34 mouse cellular contexts compared by ENCODE assay signal in genomic region chr1:173196359-173196758, GRCm38 (mm10). TPM values are rescaled to one million over a fixed set of nuclear protein-coding genes. Genes with fewer than 3 reads are reported as not detected.
DNase-seq lines count a peak whose midpoint lies in the region; ATAC-seq and TF ChIP-seq lines count a peak whose summit lies in the region.
"Had no signal": no experiment of that assay in that cellular context is flagged by ENCODE, and none has a peak within 500 bp of the region (broad histone marks: within the 10 kb centered on the region; RNA-seq: fewer than 3 reads in every experiment).

No protein-coding gene starts in this region.

- DNase-seq in 416B (ENCODE audit: low read depth) (peak; percentile 3), CH12.LX (ENCODE audit: extremely low read depth) (peak; percentile 24), R1 (ENCODE audit: low read depth, low spot score) (peak; percentile 3), adipocyte (ENCODE audit: low spot score) (no peak)
- no peak for DNase-seq in natural killer cell, adult 2 months (ENCODE audit: low spot score in 2 of 2)
- DNase-seq: adrenal gland, postnatal 10 days; adrenal gland, postnatal 36 days; cerebellum, adult 11 months; cerebellum, adult 2 months; cerebellum, postnatal 14 days; gastrocnemius, postnatal 10 days; gastrocnemius, postnatal 36 days; heart, adult 2 months; heart, postnatal 14 days; heart, postnatal 4 days; kidney, adult 18-20 months had no signal

- H3K36me3 ChIP-seq in CH12.LX (replicated peaks in 1 of 2; ENCODE audit: control insufficient read depth in 1 of 2, insufficient read depth in 1 of 2, low read length in 1 of 2), result no peaks in the 10 kb centered on the region
- H3K36me3 ChIP-seq in hindbrain, embryonic 13.5 days, result no peaks in the 10 kb centered on the region
- H3K36me3 ChIP-seq: forebrain, embryonic 10.5 days; heart, embryonic 10.5 days; heart, embryonic 13.5 days; hindbrain, embryonic 15.5 days had no signal

- H3K27ac ChIP-seq in CH12.LX (ENCODE audit: insufficient read depth, low read depth), result no peak overlapping the region
- no peak overlapping the region for H3K27ac ChIP-seq in hindbrain, embryonic 13.5 days
- H3K27ac ChIP-seq: forebrain, embryonic 10.5 days; forebrain, embryonic 13.5 days; heart, adult 2 months; heart, embryonic 10.5 days; heart, embryonic 13.5 days; hindbrain, embryonic 15.5 days had no signal

- no peak for TF ChIP-seq EP300 in CH12.LX (IDR thresholded peaks at IDR 0.05; ENCODE audit: low read length)

- H3K9ac ChIP-seq in CH12.LX (ENCODE audit: insufficient read depth, low read depth), result no peak overlapping the region
- no peak overlapping the region for H3K9ac ChIP-seq in hindbrain, embryonic 13.5 days
- H3K9ac ChIP-seq: forebrain, embryonic 13.5 days; heart, embryonic 13.5 days; hindbrain, embryonic 15.5 days had no signal

- dilution Hi-C loops in CH12.LX (cut with MboI; ENCODE audit: extremely low pct_ligation_motif_present, extremely low pct_unique_long_range_greater_than_20kb, low sequenced_read_pairs), result no loop called here

- no peak overlapping the region for H3K4me2 ChIP-seq in CH12.LX (ENCODE audit: insufficient read depth, low read depth, poor library complexity, severe bottlenecking)
- H3K4me2 ChIP-seq in hindbrain, embryonic 13.5 days, result no peak overlapping the region
- H3K4me2 ChIP-seq: forebrain, embryonic 13.5 days; heart, embryonic 13.5 days; hindbrain, embryonic 15.5 days had no signal

- peak in 1 of 2 experiments; percentile 60; a peak in 2 of 4 replicates for TF ChIP-seq CTCF in CH12.LX (conservative IDR thresholded peaks at IDR 0.05 in 1 of 2, IDR thresholded peaks at IDR 0.05 in 1 of 2; ENCODE audit: low read depth in 2 of 2, low read length in 2 of 2)

- 91% methylated on average over 2 of the region's 2 CpGs for WGBS in hindbrain, embryonic 13.5 days

- H3K4me3 ChIP-seq in CH12.LX (replicated peaks in 1 of 3; ENCODE audit: low read depth in 2 of 3, low read length in 2 of 3, poor library complexity in 1 of 3), result no peak overlapping the region
- H3K4me3 ChIP-seq in hindbrain, embryonic 13.5 days, result no peak overlapping the region
- H3K4me3 ChIP-seq: forebrain, embryonic 10.5 days; forebrain, embryonic 13.5 days; heart, adult 2 months; heart, embryonic 10.5 days; heart, embryonic 13.5 days; hindbrain, embryonic 15.5 days had no signal

- no peaks in the 10 kb centered on the region for H3K27me3 ChIP-seq in CH12.LX (replicated peaks)
- H3K27me3 ChIP-seq in hindbrain, embryonic 13.5 days, result no peaks in the 10 kb centered on the region
- H3K27me3 ChIP-seq: forebrain, embryonic 13.5 days; heart, embryonic 13.5 days; hindbrain, embryonic 15.5 days; Patski had no signal

- no peaks in the 10 kb centered on the region for H3K79me2 ChIP-seq in CH12.LX (replicated peaks; ENCODE audit: control insufficient read depth, extremely low read depth, insufficient read depth, poor library complexity, severe bottlenecking)

- peak; percentile 44 for TF ChIP-seq RAD21 in CH12.LX (IDR thresholded peaks at IDR 0.05; ENCODE audit: low read depth, low read length)

- ATAC-seq in megakaryocyte progenitor cell, adult 5-6 weeks (replicated peaks; ENCODE audit: poor library complexity), result 0 out of 2 replicates have a peak, but pooled peaks have one; percentile 48
- ATAC-seq in hindbrain, embryonic 13.5 days (ENCODE audit: low FRiP score), result no peak
- ATAC-seq: activated CD4-positive, CD25-positive, alpha-beta regulatory T cell, adult 4 months; forebrain, embryonic 13.5 days; forebrain, embryonic 16.5 days; Patski had no signal

- TF ChIP-seq POLR2A in CH12.LX (IDR thresholded peaks at IDR 0.05; ENCODE audit: low read depth, low read length), result no peak

- H3K4me1 ChIP-seq in CH12.LX (ENCODE audit: control insufficient read depth in 1 of 2, insufficient read depth in 2 of 2), result no peaks in the 10 kb centered on the region
- no peaks in the 10 kb centered on the region for H3K4me1 ChIP-seq in hindbrain, embryonic 13.5 days (replicated peaks)
- H3K4me1 ChIP-seq: forebrain, embryonic 10.5 days; forebrain, embryonic 13.5 days; heart, embryonic 10.5 days; heart, embryonic 13.5 days; hindbrain, embryonic 15.5 days had no signal

- in situ Hi-C loops in CH12.LX (cut with MboI; ENCODE audit: low pct_ligation_motif_present, low pct_unique_long_range_greater_than_20kb, low sequenced_read_pairs), result no loop called here

- no peaks in the 10 kb centered on the region for H3K9me3 ChIP-seq in CH12.LX (replicated peaks; ENCODE audit: low read length)
- H3K9me3 ChIP-seq in hindbrain, embryonic 13.5 days, result no peaks in the 10 kb centered on the region
- H3K9me3 ChIP-seq: forebrain, embryonic 10.5 days; forebrain, embryonic 13.5 days; heart, embryonic 10.5 days; heart, embryonic 13.5 days; hindbrain, embryonic 15.5 days had no signal

TF ChIP-seq in CH12.LX, 34 proteins besides CTCF, POLR2A, EP300 and RAD21:
- TF ChIP-seq SMC3 (IDR thresholded peaks at IDR 0.05; ENCODE audit: low read depth, low read length) (peak; percentile 56), MEF2A (IDR thresholded peaks at IDR 0.05; ENCODE audit: borderline replicate concordance, low read depth, low read length) (no peak), MAFK (IDR thresholded peaks at IDR 0.05; ENCODE audit: insufficient replicate concordance, low read length) (no peak), TCF12 (IDR thresholded peaks at IDR 0.05; ENCODE audit: low read depth, low read length) (no peak)

RNA-seq across cellular contexts. Expression of gene Olfr218, which starts 1.2 kb away (rescaled TPM):
- total RNA-seq in CH12.LX (2012; rRNA removed) (not detected in 2 replicates), CH12.LX (2014; rRNA removed) (not detected in 2 replicates)
- not detected in 2 replicates for polyA plus RNA-seq in CH12.LX (2012; ENCODE audit: insufficient read length, low read depth)
- not detected in 2 replicates for total RNA-seq in megakaryocyte progenitor cell, adult 5-6 weeks (2015)
- total RNA-seq in megakaryocyte progenitor cell, adult 5-6 weeks (2017), result not detected in 2 replicates
- not detected in 2 replicates for polyA plus RNA-seq in hindbrain, embryonic 13.5 days (2015; fragmentation: Nextera tagmentation; extraction: Ambion mirVana)
- total RNA-seq: adrenal gland, adult 18-20 months; adrenal gland, postnatal 10 days; adrenal gland, postnatal 36 days; gastrocnemius, adult 18-20 months; gastrocnemius, postnatal 10 days; gastrocnemius, postnatal 36 days; granulocyte monocyte progenitor cell, adult 5-6 weeks; heart, adult 2 months; heart, postnatal 14 days; heart, postnatal 4 days had no signal
- polyA plus RNA-seq: activated CD4-positive, CD25-positive, alpha-beta regulatory T cell, adult 4 months; cerebellum, adult 2 months; embryonic facial prominence, embryonic 11.5 days; embryonic facial prominence, embryonic 14.5 days; forebrain, embryonic 10.5 days; forebrain, embryonic 13.5 days; forebrain, embryonic 16.5 days; heart, adult 2 months; heart, embryonic 10.5 days; heart, embryonic 13.5 days; heart, embryonic 16.5 days; hindbrain, embryonic 11.5 days; hindbrain, embryonic 15.5 days; intestine, embryonic 14.5 days; Patski had no signal

RNA-seq across cellular contexts. Expression of gene Olfr1406, which starts 5.9 kb away (rescaled TPM):
- total RNA-seq in CH12.LX (2012; rRNA removed) (not detected in 2 replicates), CH12.LX (2014; rRNA removed) (not detected in 2 replicates)
- not detected in 2 replicates for polyA plus RNA-seq in CH12.LX (2012; ENCODE audit: insufficient read length, low read depth)
- total RNA-seq in megakaryocyte progenitor cell, adult 5-6 weeks (2015), result not detected in 2 replicates
- not detected in 2 replicates for total RNA-seq in megakaryocyte progenitor cell, adult 5-6 weeks (2017)
- not detected in 2 replicates for polyA plus RNA-seq in hindbrain, embryonic 13.5 days (2015; fragmentation: Nextera tagmentation; extraction: Ambion mirVana)
- total RNA-seq: adrenal gland, adult 18-20 months; adrenal gland, postnatal 10 days; adrenal gland, postnatal 36 days; gastrocnemius, adult 18-20 months; gastrocnemius, postnatal 10 days; gastrocnemius, postnatal 36 days; granulocyte monocyte progenitor cell, adult 5-6 weeks; heart, adult 2 months; heart, postnatal 14 days; heart, postnatal 4 days had no signal
- polyA plus RNA-seq: activated CD4-positive, CD25-positive, alpha-beta regulatory T cell, adult 4 months; cerebellum, adult 2 months; embryonic facial prominence, embryonic 11.5 days; forebrain, embryonic 10.5 days; forebrain, embryonic 13.5 days; forebrain, embryonic 16.5 days; heart, adult 2 months; heart, embryonic 10.5 days; heart, embryonic 13.5 days; heart, embryonic 16.5 days; hindbrain, embryonic 11.5 days; hindbrain, embryonic 15.5 days; intestine, embryonic 14.5 days; Patski had no signal

RNA-seq across cellular contexts. Expression of gene Olfr1404, which starts 15.8 kb away (rescaled TPM):
- total RNA-seq in CH12.LX (2012; rRNA removed) (not detected in 2 replicates), CH12.LX (2014; rRNA removed) (not detected in 2 replicates)
- not detected in 2 replicates for polyA plus RNA-seq in CH12.LX (2012; ENCODE audit: insufficient read length, low read depth)
- total RNA-seq in megakaryocyte progenitor cell, adult 5-6 weeks (2015), result not detected in 2 replicates
- total RNA-seq in megakaryocyte progenitor cell, adult 5-6 weeks (2017), result not detected in 2 replicates
- polyA plus RNA-seq in hindbrain, embryonic 13.5 days (2015; fragmentation: Nextera tagmentation; extraction: Ambion mirVana), result not detected in 2 replicates
- total RNA-seq: adrenal gland, adult 18-20 months; adrenal gland, postnatal 10 days; adrenal gland, postnatal 36 days; gastrocnemius, adult 18-20 months; gastrocnemius, postnatal 10 days; gastrocnemius, postnatal 36 days; granulocyte monocyte progenitor cell, adult 5-6 weeks; heart, adult 2 months; heart, postnatal 14 days; heart, postnatal 4 days had no signal
- polyA plus RNA-seq: activated CD4-positive, CD25-positive, alpha-beta regulatory T cell, adult 4 months; cerebellum, adult 2 months; embryonic facial prominence, embryonic 11.5 days; forebrain, embryonic 10.5 days; forebrain, embryonic 13.5 days; forebrain, embryonic 16.5 days; heart, adult 2 months; heart, embryonic 10.5 days; heart, embryonic 13.5 days; heart, embryonic 16.5 days; hindbrain, embryonic 11.5 days; hindbrain, embryonic 15.5 days; intestine, embryonic 14.5 days; Patski had no signal

RNA-seq across cellular contexts. Expression of gene Fcer1a, which starts 30.7 kb away (rescaled TPM):
- total RNA-seq in CH12.LX (2012; rRNA removed) (not detected in 2 replicates), CH12.LX (2014; rRNA removed) (not detected in 2 replicates)
- not detected in 2 replicates for polyA plus RNA-seq in CH12.LX (2012; ENCODE audit: insufficient read length, low read depth)
- 7.9 and 8.0 TPM in 2 replicates for total RNA-seq in megakaryocyte progenitor cell, adult 5-6 weeks (2015)
- total RNA-seq in megakaryocyte progenitor cell, adult 5-6 weeks (2017), result 0.74 and 3.7 TPM in 2 replicates
- polyA plus RNA-seq in hindbrain, embryonic 13.5 days (2015; fragmentation: Nextera tagmentation; extraction: Ambion mirVana), result not detected in 2 replicates
- total RNA-seq: adrenal gland, postnatal 10 days; heart, postnatal 14 days; heart, postnatal 4 days had no signal
- polyA plus RNA-seq: activated CD4-positive, CD25-positive, alpha-beta regulatory T cell, adult 4 months; cerebellum, adult 2 months; embryonic facial prominence, embryonic 11.5 days; embryonic facial prominence, embryonic 14.5 days; forebrain, embryonic 10.5 days; forebrain, embryonic 13.5 days; forebrain, embryonic 16.5 days; heart, embryonic 10.5 days; heart, embryonic 13.5 days; heart, embryonic 16.5 days; hindbrain, embryonic 11.5 days; hindbrain, embryonic 15.5 days; intestine, embryonic 14.5 days; Patski had no signal

RNA-seq across cellular contexts. Expression of gene Olfr1408, which starts 59.2 kb away (rescaled TPM):
- total RNA-seq in CH12.LX (2012; rRNA removed) (not detected in 2 replicates), CH12.LX (2014; rRNA removed) (not detected in 2 replicates)
- not detected in 2 replicates for polyA plus RNA-seq in CH12.LX (2012; ENCODE audit: insufficient read length, low read depth)
- total RNA-seq in megakaryocyte progenitor cell, adult 5-6 weeks (2015), result not detected in 2 replicates
- total RNA-seq in megakaryocyte progenitor cell, adult 5-6 weeks (2017), result not detected in 2 replicates
- polyA plus RNA-seq in hindbrain, embryonic 13.5 days (2015; fragmentation: Nextera tagmentation; extraction: Ambion mirVana), result not detected in 2 replicates
- total RNA-seq: adrenal gland, adult 18-20 months; adrenal gland, postnatal 10 days; adrenal gland, postnatal 36 days; gastrocnemius, adult 18-20 months; gastrocnemius, postnatal 10 days; gastrocnemius, postnatal 36 days; granulocyte monocyte progenitor cell, adult 5-6 weeks; heart, adult 2 months; heart, postnatal 14 days; heart, postnatal 4 days had no signal
- polyA plus RNA-seq: cerebellum, adult 2 months; embryonic facial prominence, embryonic 11.5 days; embryonic facial prominence, embryonic 14.5 days; forebrain, embryonic 10.5 days; forebrain, embryonic 13.5 days; forebrain, embryonic 16.5 days; heart, adult 2 months; heart, embryonic 10.5 days; heart, embryonic 13.5 days; heart, embryonic 16.5 days; hindbrain, embryonic 11.5 days; hindbrain, embryonic 15.5 days; intestine, embryonic 14.5 days; Patski had no signal

Comparison
In these comparisons a context has a peak if more than half of its experiments do, and no peak if none do; other contexts are left out.
1. DNase-seq: peak in 416B (single experiment), CH12.LX (single experiment) and R1 (single experiment); none in adipocyte (single experiment) and natural killer cell, adult 2 months (0 of 2).